Mouse (Mus musculus) megakaryocyte, embryonic 14.5 days (primary cell): ENCODE data around the gene Cops9.

Source experiments
- FLI1 ChIP-seq: IDR thresholded peaks from 2 replicates; pipeline ENCODE4 v1.6.1; 2012; ENCODE audit warnings: low read length, inconsistent platforms, mixed read lengths
- GATA1 ChIP-seq: IDR thresholded peaks from 3 replicates; pipeline ENCODE4 v1.6.1; 2012; ENCODE audit warnings: mixed read lengths, low read length, inconsistent platforms, borderline replicate concordance

DNA sequence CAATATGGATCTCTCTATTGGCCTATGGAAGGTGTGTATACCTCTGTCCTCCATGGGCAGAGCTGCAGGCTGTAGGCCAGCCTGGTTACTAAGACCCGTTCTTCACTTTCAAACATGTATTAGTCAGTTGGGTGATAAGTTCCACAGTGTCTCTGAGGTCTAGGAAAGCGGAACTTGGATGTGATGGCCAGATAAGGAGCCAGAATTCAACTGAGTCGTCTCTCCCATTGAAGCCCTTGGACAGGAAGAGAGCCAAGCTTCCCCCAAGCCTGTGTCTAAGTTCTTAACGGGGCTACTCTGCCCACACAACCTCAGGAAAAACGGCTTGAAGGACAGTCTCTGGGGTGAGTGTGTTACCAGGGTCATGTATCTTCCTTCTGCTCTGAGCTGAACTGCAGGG lies 17.6 kb upstream of the Cops9 start:
- TF ChIP-seq GATA1, result no peak
- no peak for TF ChIP-seq FLI1
